Mouse (Mus musculus): Measurements from ENCODE around the gene Tcf3. TPM values are rescaled to one million over a fixed set of nuclear protein-coding genes. Genes with fewer than 3 reads are reported as not detected.
A peak's percentile ranks its signal among the peaks of the same experiment; 100 is the strongest.

Gene Tcf3
- polyA plus RNA-seq, 1 experiment from 2014 or later, result 83.7 TPM

DNA sequence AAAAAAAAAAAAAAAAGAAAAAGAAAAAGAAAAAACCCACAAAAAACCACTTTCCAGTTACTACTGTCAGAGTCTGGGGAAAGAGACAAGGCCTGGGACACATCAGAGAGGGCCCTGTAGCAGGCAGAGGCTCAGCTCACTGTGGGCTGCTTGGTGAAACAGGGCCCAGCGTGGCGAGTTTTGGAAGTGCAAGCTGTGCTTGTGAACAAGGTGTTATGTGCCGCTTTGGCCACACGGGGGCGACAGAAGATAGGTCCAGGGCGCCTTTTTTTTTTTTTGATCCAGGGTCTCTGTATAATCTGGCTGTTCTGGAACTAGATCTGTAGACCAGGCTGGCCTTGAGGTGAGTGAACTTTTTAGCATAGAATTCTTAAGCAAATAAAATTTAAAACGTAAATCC, 57.3 kb downstream of the Tcf3 start:
- Histone ChIP-seq H3K4me1 (replicated peaks; ENCODE audit: insufficient read depth, low read length) (no peaks in the 10 kb centered on the region), H3K4me3 (replicated peaks; ENCODE audit: low read depth, low read length) (no peak overlapping the region), H3K27ac (no peak overlapping the region), H3K9me3 (replicated peaks; ENCODE audit: low read length) (no peaks in the 10 kb centered on the region), H3K27me3 (ENCODE audit: insufficient read depth, low read length) (no peaks in the 10 kb centered on the region), H3K9ac (ENCODE audit: low read depth, low read length) (no peak overlapping the region), H3K36me3 (ENCODE audit: insufficient read depth, low read length) (peaks cover 4% of the 10 kb centered on the region), H3K4me2 (ENCODE audit: low read length) (no peak overlapping the region)
- peak; percentile 97 for TF ChIP-seq CTCF (IDR thresholded peaks at IDR 0.05; ENCODE audit: low read depth)
- 0 out of 2 replicates have a peak, but pooled peaks have one; percentile 16 for ATAC-seq (replicated peaks; ENCODE audit: low FRiP score, low read depth)
- DNase-seq (ENCODE audit: low spot score), result peak; percentile 96
- WGBS, result 2% methylated on average over 7 of the region's 7 CpGs

- no peaks in the 10 kb centered on the region for H3K27me3 ChIP-seq (ENCODE audit: insufficient read depth, low read length)
- no peak overlapping the region for H3K27ac ChIP-seq
- no peak overlapping the region for H3K9ac ChIP-seq (ENCODE audit: low read depth, low read length)
- no peaks in the 10 kb centered on the region for H3K36me3 ChIP-seq (ENCODE audit: insufficient read depth, low read length)
- no peak overlapping the region for H3K4me3 ChIP-seq (replicated peaks; ENCODE audit: low read depth, low read length)
- H3K4me2 ChIP-seq (ENCODE audit: low read length), result no peak overlapping the region
- WGBS, result 28% methylated on average over 6 of the region's 6 CpGs
- ATAC-seq (replicated peaks; ENCODE audit: low FRiP score, low read depth) (peak; percentile 44; the same call in 1 of the 2 replicates), DNase-seq (ENCODE audit: low spot score) (peak; percentile 72)
- H3K9me3 ChIP-seq (replicated peaks; ENCODE audit: low read length), result no peaks in the 10 kb centered on the region
- H3K4me1 ChIP-seq (replicated peaks; ENCODE audit: insufficient read depth, low read length), result no peaks in the 10 kb centered on the region
- TF ChIP-seq CTCF (IDR thresholded peaks at IDR 0.05; ENCODE audit: low read depth), result peak; percentile 70
Observed at GRCm38 (mm10) chr10:80374063-80374462, 59.4 kb downstream of the Tcf3 start.

GRCm38 (mm10) chr10:80372706-80373105, 60.7 kb downstream of the Tcf3 start:
- Histone ChIP-seq H3K4me3 (replicated peaks; ENCODE audit: low read depth, low read length) (no peak overlapping the region), H3K9ac (ENCODE audit: low read depth, low read length) (no peak overlapping the region), H3K36me3 (ENCODE audit: insufficient read depth, low read length) (no peaks in the 10 kb centered on the region), H3K27ac (no peak overlapping the region), H3K27me3 (ENCODE audit: insufficient read depth, low read length) (no peaks in the 10 kb centered on the region), H3K4me2 (ENCODE audit: low read length) (no peak overlapping the region), H3K4me1 (replicated peaks; ENCODE audit: insufficient read depth, low read length) (no peaks in the 10 kb centered on the region), H3K9me3 (replicated peaks; ENCODE audit: low read length) (no peaks in the 10 kb centered on the region)
- TF ChIP-seq CTCF (IDR thresholded peaks at IDR 0.05; ENCODE audit: low read depth), result no peak
- no peak for ATAC-seq (replicated peaks; ENCODE audit: low FRiP score, low read depth)
- 84% methylated on average over 6 of the region's 6 CpGs for WGBS
- no peak for DNase-seq (ENCODE audit: low spot score)

DNA sequence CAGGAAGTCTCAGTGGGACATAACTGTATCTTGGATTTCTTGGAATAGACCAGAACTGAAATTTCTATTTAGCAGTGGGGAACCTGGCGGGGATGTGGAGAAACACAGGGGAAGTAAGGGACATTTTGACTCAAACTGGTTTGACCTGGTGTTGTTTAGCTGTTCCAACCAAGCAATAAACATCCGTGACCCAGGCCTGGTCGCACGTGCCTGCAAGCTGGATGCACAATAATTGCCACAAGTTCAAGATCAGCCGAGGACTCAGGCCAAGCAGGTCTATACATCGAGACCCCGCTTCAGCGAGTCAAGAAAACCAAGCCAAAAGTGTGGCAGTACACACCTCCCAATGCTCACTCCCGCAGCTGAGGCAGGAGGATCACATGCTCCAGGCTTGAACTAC, 61.5 kb downstream of the Tcf3 start:
- DNase-seq (ENCODE audit: low spot score) (no peak), ATAC-seq (replicated peaks; ENCODE audit: low FRiP score, low read depth) (no peak)
- 43% methylated on average over 9 of the region's 9 CpGs for WGBS
- no peak overlapping the region for H3K9ac ChIP-seq (ENCODE audit: low read depth, low read length)
- no peak overlapping the region for H3K4me3 ChIP-seq (replicated peaks; ENCODE audit: low read depth, low read length)
- peak overlapping the region; percentile 34 for H3K4me2 ChIP-seq (ENCODE audit: low read length)
- no peaks in the 10 kb centered on the region for H3K9me3 ChIP-seq (replicated peaks; ENCODE audit: low read length)
- 0 out of 2 replicates have a peak overlapping the region, but pooled peaks have one; percentile 8 for H3K27ac ChIP-seq
- H3K27me3 ChIP-seq (ENCODE audit: insufficient read depth, low read length), result no peaks in the 10 kb centered on the region
- H3K36me3 ChIP-seq (ENCODE audit: insufficient read depth, low read length), result no peaks in the 10 kb centered on the region
- no peaks in the 10 kb centered on the region for H3K4me1 ChIP-seq (replicated peaks; ENCODE audit: insufficient read depth, low read length)
- no peak for TF ChIP-seq CTCF (IDR thresholded peaks at IDR 0.05; ENCODE audit: low read depth)

DNA sequence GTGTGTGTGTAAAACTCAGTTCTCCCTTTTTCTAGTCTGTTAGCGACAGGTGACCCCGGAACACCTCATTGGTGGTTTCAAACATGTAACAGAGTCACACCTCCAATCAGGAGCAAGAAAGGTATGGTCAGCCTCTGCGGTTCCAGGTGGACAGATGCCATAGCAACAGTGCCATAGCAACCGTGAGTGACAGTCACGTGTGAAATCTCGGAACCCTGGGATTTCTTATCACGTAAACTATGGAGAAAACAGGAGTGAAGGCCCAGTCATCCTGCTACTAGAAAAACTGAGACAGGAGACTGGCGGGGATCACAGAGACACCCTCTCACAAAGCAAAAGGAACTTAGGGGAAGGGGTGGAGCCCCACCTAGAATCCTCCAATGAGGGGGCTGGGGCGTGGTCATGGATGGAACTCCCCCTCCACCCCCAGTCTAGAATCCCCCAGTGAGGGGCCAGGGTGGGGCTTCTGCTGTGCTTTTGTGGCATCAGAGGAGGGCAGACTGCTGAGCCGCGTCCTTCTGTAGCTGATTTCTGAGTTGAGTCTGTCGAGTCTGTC, 62.0 kb downstream of the Tcf3 start:
- Histone ChIP-seq H3K36me3 (ENCODE audit: insufficient read depth, low read length) (no peaks in the 10 kb centered on the region), H3K9me3 (replicated peaks; ENCODE audit: low read length) (no peaks in the 10 kb centered on the region), H3K4me3 (replicated peaks; ENCODE audit: low read depth, low read length) (peak overlapping the region; percentile 14; the same call in 1 of the 2 replicates), H3K27me3 (ENCODE audit: insufficient read depth, low read length) (no peaks in the 10 kb centered on the region), H3K27ac (0 out of 2 replicates have a peak overlapping the region, but pooled peaks have one; percentile 8), H3K9ac (ENCODE audit: low read depth, low read length) (0 out of 2 replicates have a peak overlapping the region, but pooled peaks have one; percentile 24), H3K4me1 (replicated peaks; ENCODE audit: insufficient read depth, low read length) (no peaks in the 10 kb centered on the region), H3K4me2 (ENCODE audit: low read length) (peak overlapping the region; percentile 34)
- ATAC-seq (replicated peaks; ENCODE audit: low FRiP score, low read depth) (peak; percentile 74; the same call in 1 of the 2 replicates), DNase-seq (ENCODE audit: low spot score) (peak; percentile 78)
- 4% methylated on average over 12 of the region's 12 CpGs for WGBS
- no peak for TF ChIP-seq CTCF (IDR thresholded peaks at IDR 0.05; ENCODE audit: low read depth)

DNA sequence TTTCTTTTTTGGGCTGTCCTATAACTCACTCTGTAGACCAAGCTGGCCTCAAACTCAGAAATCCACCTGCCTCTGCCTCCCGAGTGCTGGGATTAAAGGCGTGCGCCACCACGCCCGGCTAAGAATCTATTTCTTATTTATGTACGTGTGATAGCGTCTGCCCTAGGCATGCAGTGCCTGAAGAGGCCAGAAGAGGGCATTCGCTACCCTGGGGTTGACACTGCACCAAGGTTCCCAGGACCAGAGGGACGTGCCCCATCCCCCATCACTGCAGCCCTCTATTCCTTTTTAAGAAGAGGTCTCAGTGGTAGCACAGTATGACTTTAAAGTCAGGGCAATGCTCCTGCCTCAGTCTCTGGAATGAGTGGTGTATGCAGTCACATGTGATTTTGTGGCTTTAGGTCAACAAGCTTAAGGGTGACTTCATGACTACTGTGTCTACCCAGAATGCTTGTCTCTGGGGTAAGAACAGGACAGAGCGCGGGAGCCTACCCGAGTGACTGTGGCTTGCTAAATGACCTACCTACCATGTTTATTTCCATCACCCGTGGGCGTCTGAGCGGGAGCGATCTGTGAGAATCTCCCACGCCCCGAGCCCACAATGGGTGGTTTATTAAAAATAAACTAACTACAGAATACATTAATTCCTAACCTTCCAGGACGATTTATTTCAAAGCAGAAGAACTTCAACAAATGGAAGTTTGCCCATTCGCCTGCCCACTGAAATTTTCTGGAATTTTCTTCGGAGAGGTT, 63.3 kb downstream of the Tcf3 start:
- no peak for ATAC-seq (replicated peaks; ENCODE audit: low FRiP score, low read depth)
- no peaks in the 10 kb centered on the region for H3K4me1 ChIP-seq (replicated peaks; ENCODE audit: insufficient read depth, low read length)
- H3K4me3 ChIP-seq (replicated peaks; ENCODE audit: low read depth, low read length), result no peak overlapping the region
- peak; percentile 16; the same call in 1 of the 2 replicates for TF ChIP-seq CTCF (IDR thresholded peaks at IDR 0.05; ENCODE audit: low read depth)
- no peak overlapping the region for H3K4me2 ChIP-seq (ENCODE audit: low read length)
- H3K9me3 ChIP-seq (replicated peaks; ENCODE audit: low read length), result no peaks in the 10 kb centered on the region
- WGBS, result 74% methylated on average over 21 of the region's 21 CpGs
- no peak for DNase-seq (ENCODE audit: low spot score)
- no peak overlapping the region for H3K9ac ChIP-seq (ENCODE audit: low read depth, low read length)
- H3K36me3 ChIP-seq (ENCODE audit: insufficient read depth, low read length), result no peaks in the 10 kb centered on the region
- no peaks in the 10 kb centered on the region for H3K27me3 ChIP-seq (ENCODE audit: insufficient read depth, low read length)
- no peak overlapping the region for H3K27ac ChIP-seq
